Mouse (Mus musculus) cerebellum, postnatal 14 days (tissue): ENCODE results near the gene Cacfd1.

Experiments
- DNase-seq, 2 experiments: peaks; one replicate each; pipeline ENCODE4 v3.0.0; 2021; ENCODE audit warnings: mixed read lengths in 2 of 2

The Cacfd1 gene

DNA sequence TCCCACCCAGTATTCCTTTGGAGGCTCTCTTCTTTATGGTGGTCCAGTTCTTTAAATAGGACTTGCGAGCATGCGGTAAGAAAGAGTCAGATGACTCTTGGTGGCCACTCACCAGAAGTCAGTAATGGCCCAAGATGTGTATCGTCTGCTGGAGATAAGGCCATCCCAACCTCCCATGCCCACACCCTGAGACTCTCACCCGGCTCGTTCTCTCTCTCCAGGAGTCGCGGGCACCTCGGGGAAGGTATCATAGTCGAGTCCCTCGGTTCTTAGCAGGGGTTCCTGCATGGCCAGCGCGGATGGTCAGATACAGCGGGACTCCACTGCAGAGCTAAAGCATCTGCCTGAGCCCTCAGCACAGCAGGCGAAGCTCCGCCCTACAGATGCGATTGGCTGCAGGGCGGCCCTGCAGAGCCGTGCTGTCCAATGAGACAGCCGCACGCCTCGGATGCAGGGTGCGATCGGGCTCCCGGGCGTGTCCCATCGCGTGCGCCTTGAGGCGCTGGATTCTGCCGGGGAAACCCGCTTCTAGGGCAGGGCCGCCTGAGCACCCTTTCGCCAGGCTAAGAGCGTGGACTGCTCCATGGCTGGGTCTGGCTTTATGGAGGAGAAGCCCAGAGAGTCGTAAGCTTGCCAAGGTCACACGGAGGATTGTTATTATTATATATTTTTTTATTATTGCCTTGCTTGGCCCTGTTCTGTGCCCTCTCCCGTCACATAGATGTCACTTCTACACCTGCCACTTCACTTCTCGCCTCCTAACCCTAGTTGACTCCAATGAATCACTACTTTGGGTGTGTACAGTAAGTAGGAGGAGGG, 18.1 kb downstream of the Cacfd1 start, which contains the start of gene Slc2a6:
Gene Slc2a6 (minus strand): TSS at position 381 of the 819 bp plus-strand sequence.
- peak; percentile 91 to 92 for DNase-seq

- DNase-seq = no peak
These were observed 18.8 kb downstream of the Cacfd1 start for GRCm38 (mm10) chr2:27028437-27029015.

- DNase-seq = no peak
These were observed 22.6 kb downstream of the Cacfd1 start for GRCm38 (mm10) chr2:27032361-27032760.

DNA sequence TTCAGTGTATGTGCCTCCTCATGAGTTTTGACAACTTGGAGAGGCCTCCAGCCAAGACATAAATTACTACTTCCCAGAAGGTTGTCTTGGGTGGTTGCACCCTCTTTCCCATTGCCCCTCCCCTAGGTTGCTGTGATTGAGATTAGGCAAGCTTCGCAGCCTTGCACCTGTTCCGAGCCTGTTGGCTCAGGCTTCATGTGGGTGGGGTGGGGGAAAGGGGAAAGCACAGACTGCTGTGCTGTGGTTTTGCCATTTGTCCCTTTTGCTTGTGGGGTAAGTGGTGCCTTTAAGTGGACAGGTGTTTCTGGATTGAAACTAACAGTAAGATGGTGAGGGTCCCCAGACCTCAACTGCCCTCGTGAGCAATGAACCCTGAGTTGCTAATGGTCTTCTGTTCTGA, 26.3 kb downstream of the Cacfd1 start:
- DNase-seq = no peak

- DNase-seq = no peak
These were observed 27.3 kb downstream of the Cacfd1 start for GRCm38 (mm10) chr2:27037008-27037407.

GRCm38 (mm10) chr2:27038596-27038995, 28.9 kb downstream of the Cacfd1 start:
- DNase-seq = peak; percentile 89 to 94

DNA sequence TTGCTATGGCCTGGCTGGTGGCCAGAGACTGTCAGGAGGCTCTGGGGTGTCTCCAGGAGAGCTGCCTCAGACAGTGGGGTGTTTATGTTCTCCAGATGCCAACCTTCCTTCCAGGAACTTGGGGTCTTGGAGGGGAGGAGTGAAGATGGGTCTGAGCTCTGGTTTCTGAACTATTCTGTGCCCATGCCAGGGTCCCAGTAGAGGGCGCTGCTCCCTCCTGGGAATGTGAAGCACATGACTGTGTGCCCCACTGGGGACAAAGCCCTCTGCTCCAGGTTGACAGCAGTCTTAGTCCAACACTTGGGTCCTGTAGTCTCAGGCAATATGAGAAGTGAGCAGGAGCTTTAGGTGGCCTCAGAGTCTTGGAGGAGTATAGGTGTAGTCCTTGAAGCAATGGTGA, 29.6 kb downstream of the Cacfd1 start:
- peak in 1 of 2 experiments; percentile 68 for DNase-seq

DNA sequence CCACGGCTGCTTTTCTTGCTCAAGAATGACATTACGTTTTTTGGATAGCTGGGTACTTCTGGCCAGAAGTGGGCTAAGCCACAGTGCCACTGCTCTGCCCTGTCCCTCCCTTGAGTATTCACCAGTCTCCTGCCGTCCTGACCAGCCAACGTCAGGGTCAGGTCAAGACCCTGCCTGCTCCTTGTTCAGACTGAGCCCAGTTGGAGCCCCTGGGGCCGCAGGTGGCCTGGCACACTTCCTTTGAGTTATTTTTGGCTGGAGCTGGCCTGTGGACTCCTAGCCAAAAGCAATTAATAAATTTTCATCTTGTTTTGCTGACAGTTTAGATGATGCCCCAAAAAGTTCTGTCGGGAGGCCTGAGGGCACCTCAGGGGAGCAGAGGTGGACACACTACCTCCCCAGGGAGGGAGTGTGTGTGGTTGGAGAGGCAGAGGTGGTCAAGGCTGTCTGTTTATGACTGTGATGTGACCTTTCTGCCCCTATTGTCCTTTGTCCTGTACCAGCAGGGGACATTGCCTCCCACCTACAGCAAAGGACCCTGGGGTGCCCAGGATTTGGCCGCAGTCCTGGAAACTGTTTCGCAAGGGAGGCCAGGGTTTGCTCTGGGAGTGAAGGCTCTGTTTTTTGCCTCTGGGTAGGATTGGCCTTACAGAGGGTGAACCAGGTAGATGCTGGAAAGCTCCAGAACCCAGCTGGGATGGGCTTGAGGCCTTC, 32.6 kb downstream of the Cacfd1 start:
- DNase-seq = no peak

- DNase-seq = peak; percentile 92 to 93
These were observed 33.7 kb downstream of the Cacfd1 start for GRCm38 (mm10) chr2:27043461-27043860.

DNA sequence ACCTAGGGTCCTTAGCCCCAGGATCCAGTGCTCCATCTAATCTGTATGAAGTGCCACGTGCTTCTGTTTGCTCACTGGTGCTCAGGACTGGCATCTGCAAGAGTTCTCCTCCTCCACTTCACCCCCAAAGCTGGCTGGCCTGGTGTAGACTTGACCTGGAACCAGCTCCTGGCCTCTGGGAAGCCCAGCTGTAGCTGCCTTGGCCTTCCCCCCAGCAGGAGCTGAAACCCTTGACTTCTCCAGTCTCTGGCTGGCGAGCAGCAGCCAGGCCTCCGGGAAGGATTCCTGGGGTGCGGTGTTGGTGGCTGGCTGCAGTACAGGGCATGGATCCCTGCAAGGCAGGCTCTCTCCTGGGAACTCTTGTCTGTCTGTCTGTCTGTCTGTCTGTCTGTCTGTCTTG, 34.4 kb downstream of the Cacfd1 start:
- no peak for DNase-seq

DNA sequence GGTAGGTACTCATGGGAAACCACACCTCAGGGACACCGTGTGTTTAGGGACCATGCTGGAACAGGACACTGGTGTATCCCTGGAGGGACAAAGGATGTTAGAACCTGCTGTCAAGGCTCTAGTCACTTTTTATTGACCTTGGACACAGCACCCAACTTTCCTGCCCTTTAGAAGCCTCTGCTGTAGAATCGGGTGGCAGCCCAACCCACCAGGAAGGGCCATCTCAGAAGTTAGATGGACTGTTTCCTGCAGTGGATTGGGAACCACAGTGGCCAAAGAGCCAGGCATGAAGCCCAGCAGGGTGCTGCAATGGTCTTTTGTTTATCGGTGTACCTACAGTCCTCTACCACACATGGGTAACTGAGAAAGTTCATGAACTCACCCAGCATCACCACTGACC, 34.9 kb downstream of the Cacfd1 start:
- no peak for DNase-seq

DNA sequence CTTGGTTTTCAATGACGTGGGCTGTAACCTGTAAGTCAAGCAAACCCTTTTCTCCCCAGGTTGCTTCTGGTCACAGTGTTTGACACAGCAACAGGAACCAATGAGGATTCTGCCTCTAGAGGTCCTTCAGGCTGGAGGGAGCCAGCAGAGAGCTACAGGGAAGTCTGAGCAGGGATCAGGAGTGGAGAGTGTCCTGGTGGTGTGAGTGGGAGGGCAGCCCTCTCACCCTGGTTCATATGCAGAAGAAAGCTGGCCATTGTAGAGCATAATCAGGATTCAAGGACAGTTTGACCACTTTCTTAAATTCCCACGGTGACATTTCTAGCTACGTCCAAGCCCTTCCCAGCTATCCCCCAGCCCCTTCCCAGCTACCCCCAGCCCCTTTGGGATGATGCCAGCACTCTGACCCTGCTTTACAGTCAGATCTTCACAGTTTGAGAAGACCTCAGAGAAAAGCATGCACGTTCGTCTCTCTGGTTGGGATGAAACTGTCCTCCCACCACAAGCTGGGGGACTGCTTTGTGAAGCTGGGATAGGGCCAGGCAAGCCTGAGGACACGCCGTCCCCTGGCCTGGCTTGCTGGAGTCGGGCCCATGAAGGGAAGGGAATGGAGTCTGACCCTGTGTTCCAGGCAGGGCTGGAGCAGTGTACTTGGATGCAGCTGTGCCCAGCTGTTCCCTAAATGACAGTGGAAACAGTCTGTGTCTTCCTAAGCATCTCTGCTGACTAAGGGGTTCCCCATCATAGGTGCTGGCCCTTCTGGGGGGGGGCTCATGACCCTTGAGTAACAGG, 36.4 kb downstream of the Cacfd1 start:
- DNase-seq = no peak

GRCm38 (mm10) chr2:27049408-27049807, 39.7 kb downstream of the Cacfd1 start:
- no peak for DNase-seq

GRCm38 (mm10) chr2:27058251-27058650, 48.5 kb downstream of the Cacfd1 start:
- DNase-seq = no peak

GRCm38 (mm10) chr2:27058751-27059150, 49.0 kb downstream of the Cacfd1 start:
- DNase-seq = no peak

GRCm38 (mm10) chr2:27059187-27059586, 49.5 kb downstream of the Cacfd1 start:
- DNase-seq = no peak

DNA sequence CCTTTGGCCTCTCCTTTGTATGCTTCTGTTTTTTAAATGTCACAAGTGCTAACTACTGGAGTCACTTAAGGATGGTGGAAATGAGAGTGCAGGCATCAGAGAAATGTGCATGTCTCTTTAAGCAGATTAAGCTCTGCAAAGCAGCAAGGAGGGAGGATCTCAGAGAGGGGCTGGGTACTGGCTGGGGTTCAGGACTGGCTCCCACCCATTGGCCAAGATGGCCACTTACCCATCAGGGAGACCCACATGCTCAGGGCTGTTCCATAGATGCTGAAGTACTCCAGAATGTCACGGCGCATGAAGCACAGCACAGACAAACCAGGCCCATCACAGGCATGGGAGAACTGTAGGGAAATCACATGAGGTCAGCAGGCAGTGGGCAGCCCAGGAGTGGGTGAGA, 57.4 kb downstream of the Cacfd1 start:
- peak in 1 of 2 experiments; percentile 51 for DNase-seq

DNA sequence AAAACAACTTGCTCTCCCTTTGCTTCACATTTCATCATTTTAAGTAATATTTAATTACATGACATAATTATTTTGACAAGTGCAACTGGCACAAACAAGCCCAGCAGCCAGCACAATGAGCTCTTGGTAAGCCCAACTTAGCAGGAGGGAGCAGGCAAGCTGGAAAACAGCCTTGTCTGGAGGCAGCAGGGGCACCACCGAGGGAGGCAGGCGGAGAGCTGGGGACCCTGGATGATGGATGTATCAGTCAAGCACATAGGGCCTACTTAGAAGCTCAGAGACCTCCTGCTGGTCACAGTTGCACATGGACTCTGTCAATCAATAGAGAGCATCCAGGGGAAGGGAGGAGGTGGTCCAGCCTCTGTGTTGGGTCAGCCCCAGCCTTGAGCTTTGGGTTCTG, 58.3 kb downstream of the Cacfd1 start:
- DNase-seq = no peak

DNA sequence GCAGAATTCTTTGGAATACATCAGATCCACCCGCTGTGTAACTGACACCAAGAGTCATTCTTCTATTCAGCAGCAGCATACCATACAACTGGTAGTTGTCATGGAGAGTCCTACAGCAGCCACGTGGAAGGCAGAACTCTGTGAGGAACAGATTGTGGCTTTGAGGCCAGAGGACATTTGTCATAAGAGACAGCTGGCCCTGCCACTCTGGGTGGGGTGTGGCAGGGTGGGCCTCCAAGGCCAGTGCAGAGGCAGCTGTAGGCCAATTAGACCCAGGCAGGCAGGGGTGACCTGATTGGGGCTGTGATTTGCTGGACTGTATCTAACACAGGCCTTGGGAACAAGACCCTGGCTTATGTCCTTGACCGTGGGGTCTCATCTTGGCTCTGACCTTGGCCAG, 59.9 kb downstream of the Cacfd1 start:
- DNase-seq = no peak

DNA sequence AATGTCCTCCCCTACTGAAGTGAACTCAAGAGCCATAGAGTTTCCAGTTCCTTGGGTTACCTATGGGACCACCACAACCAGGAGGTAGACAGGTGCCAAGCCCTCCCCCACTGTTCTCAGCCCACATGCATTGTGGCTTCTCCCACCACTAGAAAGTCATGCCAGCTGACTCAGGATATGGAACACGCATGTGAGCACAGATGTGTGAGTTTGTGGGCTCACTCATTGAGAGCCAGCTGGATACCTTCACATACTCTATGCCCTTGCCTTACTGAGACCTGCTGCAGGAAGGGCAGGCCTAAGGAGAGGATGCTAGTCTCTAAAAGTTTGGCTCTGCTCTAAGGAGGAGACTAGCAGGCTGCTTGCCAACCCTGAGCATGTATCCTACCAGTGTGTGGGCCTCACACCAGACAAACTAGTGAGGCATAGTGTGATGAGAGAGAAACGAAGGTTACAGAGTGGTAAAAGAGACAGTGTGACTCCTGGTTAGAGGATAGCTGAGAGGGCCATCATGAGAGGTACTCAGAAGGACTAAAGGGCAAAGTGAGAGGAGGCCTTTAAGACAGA, 60.6 kb downstream of the Cacfd1 start:
- no peak for DNase-seq
